Mouse (Mus musculus): ENCODE data around the gene Efna3. TPM values are rescaled to one million over a fixed set of nuclear protein-coding genes. Genes with fewer than 3 reads are reported as not detected.
A peak's percentile ranks its signal among the peaks of the same experiment; 100 is the strongest.

Efna3 gene
- polyA plus RNA-seq, 1 experiment from 2014 or later = 29.2 TPM

DNA sequence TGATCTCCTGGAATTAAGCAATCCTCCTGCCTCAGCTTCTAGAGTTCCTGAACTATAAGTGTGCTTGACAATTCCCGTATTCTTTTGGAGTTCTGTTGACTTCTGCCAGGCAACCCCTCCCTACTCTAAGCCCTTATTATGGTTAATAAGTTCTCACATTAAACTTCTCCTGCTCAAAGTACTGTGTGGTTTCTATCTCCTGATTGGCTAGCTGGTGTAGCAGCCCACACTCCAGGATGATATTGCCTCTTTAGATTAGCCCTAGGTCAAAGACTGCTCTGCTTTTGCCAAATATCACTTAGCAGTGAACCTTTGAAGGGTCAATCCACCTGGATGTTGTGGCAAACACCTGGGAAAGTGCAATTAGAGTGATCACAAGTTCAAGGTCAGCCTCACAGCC lies 22.7 kb downstream of the Efna3 start:
- ATAC-seq (ENCODE audit: low FRiP score, low TSS enrichment) (no peak), DNase-seq (ENCODE audit: low spot score) (no peak)
- peak overlapping the region; percentile 35; the same call in 1 of the 2 replicates for H3K9ac ChIP-seq (ENCODE audit: low read length)
- peak overlapping the region; percentile 48; the same call in 1 of the 2 replicates for H3K4me2 ChIP-seq (replicated peaks; ENCODE audit: low read depth)
- H3K27ac ChIP-seq (replicated peaks) = no peak overlapping the region
- H3K4me3 ChIP-seq (ENCODE audit: low read depth, low read length) = peak overlapping the region; percentile 20; the same call in 1 of the 2 replicates
- no peaks in the 10 kb centered on the region for H3K9me3 ChIP-seq (ENCODE audit: control insufficient read depth, low read length)
- WGBS = 26% methylated on average over 1 of the region's 1 CpGs
- no peaks in the 10 kb centered on the region for H3K4me1 ChIP-seq (replicated peaks; ENCODE audit: control insufficient read depth, insufficient read depth)
- H3K27me3 ChIP-seq (ENCODE audit: control insufficient read depth, insufficient read depth, low read length) = no peaks in the 10 kb centered on the region
- TF ChIP-seq EP300 (optimal IDR thresholded peaks at IDR 0.05) (no peak), CTCF (IDR thresholded peaks at IDR 0.05; ENCODE audit: low read depth) (no peak)
- no peaks in the 10 kb centered on the region for H3K36me3 ChIP-seq (ENCODE audit: control insufficient read depth, insufficient read depth, low read length)

DNA sequence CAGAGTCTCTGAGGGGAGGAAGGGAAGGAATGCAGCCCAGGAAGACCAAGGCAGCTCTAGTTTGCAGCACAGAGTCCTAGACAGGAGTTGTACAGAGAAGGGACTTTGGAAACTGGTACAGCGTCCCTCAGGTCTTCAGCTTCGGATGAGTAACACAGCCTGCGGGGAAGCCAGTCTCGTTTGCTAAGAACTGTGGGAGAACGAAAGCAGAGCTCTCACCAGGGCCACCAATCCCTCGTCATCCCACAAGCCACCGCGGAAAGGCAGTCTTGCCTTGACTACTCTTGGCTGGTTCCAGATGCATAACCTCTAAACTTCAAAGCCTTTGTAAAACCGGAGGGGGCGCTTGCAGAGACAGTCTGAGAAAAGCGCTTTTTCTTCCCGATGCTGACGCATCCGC lies 23.3 kb downstream of the Efna3 start:
- Histone ChIP-seq H3K4me3 (ENCODE audit: low read depth, low read length) (peak overlapping the region; percentile 20; the same call in 1 of the 2 replicates), H3K36me3 (ENCODE audit: control insufficient read depth, insufficient read depth, low read length) (no peaks in the 10 kb centered on the region), H3K9me3 (ENCODE audit: control insufficient read depth, low read length) (no peaks in the 10 kb centered on the region), H3K4me1 (replicated peaks; ENCODE audit: control insufficient read depth, insufficient read depth) (no peaks in the 10 kb centered on the region), H3K27me3 (ENCODE audit: control insufficient read depth, insufficient read depth, low read length) (no peaks in the 10 kb centered on the region), H3K4me2 (replicated peaks; ENCODE audit: low read depth) (peak overlapping the region; percentile 48), H3K9ac (ENCODE audit: low read length) (peak overlapping the region; percentile 32; the same call in 1 of the 2 replicates), H3K27ac (replicated peaks) (no peak overlapping the region)
- ATAC-seq (ENCODE audit: low FRiP score, low TSS enrichment) (no peak; the same call in 1 of the 2 replicates), DNase-seq (ENCODE audit: low spot score) (peak; percentile 41)
- 2% methylated on average over 14 of the region's 14 CpGs for WGBS
- peak; percentile 43 for TF ChIP-seq CTCF (IDR thresholded peaks at IDR 0.05; ENCODE audit: low read depth)
- TF ChIP-seq EP300 (optimal IDR thresholded peaks at IDR 0.05) = no peak

GRCm38 (mm10) chr3:89298908-89299307 lies 23.9 kb downstream of the Efna3 start:
- Histone ChIP-seq H3K9me3 (ENCODE audit: control insufficient read depth, low read length) (no peaks in the 10 kb centered on the region), H3K9ac (ENCODE audit: low read length) (no peak overlapping the region), H3K36me3 (ENCODE audit: control insufficient read depth, insufficient read depth, low read length) (no peaks in the 10 kb centered on the region), H3K4me1 (replicated peaks; ENCODE audit: control insufficient read depth, insufficient read depth) (no peaks in the 10 kb centered on the region), H3K27ac (replicated peaks) (no peak overlapping the region), H3K4me2 (replicated peaks; ENCODE audit: low read depth) (no peak overlapping the region), H3K27me3 (ENCODE audit: control insufficient read depth, insufficient read depth, low read length) (no peaks in the 10 kb centered on the region), H3K4me3 (ENCODE audit: low read depth, low read length) (no peak overlapping the region)
- no peak for TF ChIP-seq EP300 (optimal IDR thresholded peaks at IDR 0.05)
- no peak for TF ChIP-seq CTCF (IDR thresholded peaks at IDR 0.05; ENCODE audit: low read depth)
- no peak for DNase-seq (ENCODE audit: low spot score)
- ATAC-seq (ENCODE audit: low FRiP score, low TSS enrichment) = no peak
- WGBS = 91% methylated on average over 6 of the region's 6 CpGs

DNA sequence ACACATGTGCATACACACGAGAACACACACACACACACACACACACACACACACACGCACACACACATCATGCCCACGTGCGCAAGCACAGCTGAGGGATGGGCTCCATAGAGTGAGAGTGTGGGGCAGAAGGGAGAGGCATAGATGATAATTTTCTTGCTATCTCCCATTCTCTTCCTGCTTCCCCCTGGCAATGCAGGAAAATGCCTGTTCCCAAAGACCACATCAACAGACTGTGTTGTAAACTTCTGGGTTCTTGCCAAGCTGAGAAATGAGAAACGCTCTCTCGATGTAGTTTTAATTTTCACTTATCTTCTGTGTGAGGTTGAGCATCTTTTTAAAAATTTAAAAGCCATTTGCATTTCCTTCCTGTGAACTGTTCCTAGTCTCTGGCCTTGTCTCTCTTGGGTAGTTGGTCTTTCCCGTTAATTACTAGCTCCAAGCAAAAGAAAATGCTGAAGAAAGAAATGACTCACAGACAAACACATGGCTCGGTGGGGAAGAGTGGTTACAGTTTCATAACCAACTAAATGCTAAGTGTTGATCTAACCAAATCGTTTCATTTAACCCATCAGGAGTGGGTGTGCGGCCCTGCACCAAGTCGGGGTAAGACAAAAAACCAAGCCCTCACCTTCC lies 25.9 kb downstream of the Efna3 start:
- ATAC-seq (ENCODE audit: low FRiP score, low TSS enrichment) (no peak), DNase-seq (ENCODE audit: low spot score) (no peak)
- WGBS = 80% methylated on average over 11 of the region's 11 CpGs
- H3K9me3 ChIP-seq (ENCODE audit: control insufficient read depth, low read length) = no peaks in the 10 kb centered on the region
- H3K36me3 ChIP-seq (ENCODE audit: control insufficient read depth, insufficient read depth, low read length) = no peaks in the 10 kb centered on the region
- no peak overlapping the region for H3K9ac ChIP-seq (ENCODE audit: low read length)
- no peaks in the 10 kb centered on the region for H3K4me1 ChIP-seq (replicated peaks; ENCODE audit: control insufficient read depth, insufficient read depth)
- H3K27ac ChIP-seq (replicated peaks) = no peak overlapping the region
- no peak overlapping the region for H3K4me2 ChIP-seq (replicated peaks; ENCODE audit: low read depth)
- TF ChIP-seq EP300 (optimal IDR thresholded peaks at IDR 0.05) (no peak), CTCF (IDR thresholded peaks at IDR 0.05; ENCODE audit: low read depth) (no peak)
- no peaks in the 10 kb centered on the region for H3K27me3 ChIP-seq (ENCODE audit: control insufficient read depth, insufficient read depth, low read length)
- no peak overlapping the region for H3K4me3 ChIP-seq (ENCODE audit: low read depth, low read length)

- TF ChIP-seq CTCF (IDR thresholded peaks at IDR 0.05; ENCODE audit: low read depth) (no peak), EP300 (optimal IDR thresholded peaks at IDR 0.05) (no peak)
- Histone ChIP-seq H3K27ac (replicated peaks) (no peak overlapping the region), H3K36me3 (ENCODE audit: control insufficient read depth, insufficient read depth, low read length) (no peaks in the 10 kb centered on the region), H3K4me1 (replicated peaks; ENCODE audit: control insufficient read depth, insufficient read depth) (no peaks in the 10 kb centered on the region), H3K9ac (ENCODE audit: low read length) (no peak overlapping the region), H3K4me2 (replicated peaks; ENCODE audit: low read depth) (no peak overlapping the region), H3K27me3 (ENCODE audit: control insufficient read depth, insufficient read depth, low read length) (no peaks in the 10 kb centered on the region), H3K9me3 (ENCODE audit: control insufficient read depth, low read length) (no peaks in the 10 kb centered on the region), H3K4me3 (ENCODE audit: low read depth, low read length) (no peak overlapping the region)
- ATAC-seq (ENCODE audit: low FRiP score, low TSS enrichment) (no peak), DNase-seq (ENCODE audit: low spot score) (no peak)
- WGBS = 78% methylated on average over 8 of the region's 8 CpGs
Observed at GRCm38 (mm10) chr3:89295685-89296230, 27.0 kb downstream of the Efna3 start.

DNA sequence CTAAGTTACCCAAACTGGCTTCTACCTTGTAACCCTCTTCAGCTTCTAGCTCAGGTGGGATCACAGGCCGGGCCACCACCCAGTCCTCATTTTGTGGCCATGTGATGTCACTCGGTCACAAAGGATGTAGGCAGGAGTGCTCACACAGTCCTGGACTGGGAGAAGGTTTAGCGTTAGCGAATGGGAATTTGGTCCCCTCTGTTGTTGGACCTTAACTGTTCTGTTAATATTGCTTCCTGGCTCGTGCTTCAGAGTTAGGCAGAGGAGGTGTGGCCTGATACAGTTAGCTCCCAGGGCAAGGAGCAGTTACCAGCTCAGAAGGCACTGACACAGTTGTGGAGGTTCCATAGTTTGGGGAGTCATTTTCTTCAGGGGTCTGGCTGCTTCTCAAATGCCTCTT lies 28.6 kb downstream of the Efna3 start:
- no peak for DNase-seq (ENCODE audit: low spot score)
- H3K4me1 ChIP-seq (replicated peaks; ENCODE audit: control insufficient read depth, insufficient read depth) = no peaks in the 10 kb centered on the region
- H3K9ac ChIP-seq (ENCODE audit: low read length) = no peak overlapping the region
- H3K36me3 ChIP-seq (ENCODE audit: control insufficient read depth, insufficient read depth, low read length) = no peaks in the 10 kb centered on the region
- no peak overlapping the region for H3K4me2 ChIP-seq (replicated peaks; ENCODE audit: low read depth)
- H3K4me3 ChIP-seq (ENCODE audit: low read depth, low read length) = no peak overlapping the region
- H3K9me3 ChIP-seq (ENCODE audit: control insufficient read depth, low read length) = no peaks in the 10 kb centered on the region
- H3K27me3 ChIP-seq (ENCODE audit: control insufficient read depth, insufficient read depth, low read length) = no peaks in the 10 kb centered on the region
- ATAC-seq (ENCODE audit: low FRiP score, low TSS enrichment) = no peak
- no peak overlapping the region for H3K27ac ChIP-seq (replicated peaks)
- no peak for TF ChIP-seq EP300 (optimal IDR thresholded peaks at IDR 0.05)
- no peak for TF ChIP-seq CTCF (IDR thresholded peaks at IDR 0.05; ENCODE audit: low read depth)
- WGBS = 68% methylated on average over 5 of the region's 5 CpGs

Measured in stomach, postnatal 0 days (tissue).